Mouse (Mus musculus): Measurements from ENCODE around the gene Pmfbp1. TPM values are rescaled to one million over a fixed set of nuclear protein-coding genes. Genes with fewer than 3 reads are reported as not detected.

Pmfbp1 gene
- total and polyA plus RNA-seq, 2 experiments from 2014 or later = 1.2 to 2.2 TPM

- Histone ChIP-seq H3K9me3 (ENCODE audit: low read length) (no peaks in the 10 kb centered on the region), H3K4me3 (ENCODE audit: low read depth, low read length) (no peak overlapping the region), H3K9ac (replicated peaks; ENCODE audit: low read length, poor library complexity, severe bottlenecking) (no peak overlapping the region), H3K27ac (ENCODE audit: low read depth, low read length) (no peak overlapping the region), H3K4me1 (ENCODE audit: insufficient read depth, low read length) (no peaks in the 10 kb centered on the region), H3K36me3 (ENCODE audit: insufficient read depth, low read length) (no peaks in the 10 kb centered on the region), H3K27me3 (ENCODE audit: insufficient read depth, low read length) (no peaks in the 10 kb centered on the region), H3K4me2 (ENCODE audit: low read depth, low read length, poor library complexity, severe bottlenecking) (no peak overlapping the region)
- no peak for TF ChIP-seq CTCF (IDR thresholded peaks at IDR 0.05)
- WGBS = 80% methylated on average over 11 of the region's 11 CpGs
- ATAC-seq (ENCODE audit: low FRiP score) (no peak), DNase-seq (ENCODE audit: low spot score) (no peak)
Observed at GRCm38 (mm10) chr8:109484741-109485140, 9.1 kb upstream of the Pmfbp1 start.

GRCm38 (mm10) chr8:109485530-109485929 lies 8.3 kb upstream of the Pmfbp1 start:
- H3K27ac ChIP-seq (ENCODE audit: low read depth, low read length) = no peak overlapping the region
- ATAC-seq (ENCODE audit: low FRiP score) = no peak

GRCm38 (mm10) chr8:109492785-109493184 lies 1.0 kb upstream of the Pmfbp1 start:
- Histone ChIP-seq H3K36me3 (ENCODE audit: insufficient read depth, low read length) (no peaks in the 10 kb centered on the region), H3K9ac (replicated peaks; ENCODE audit: low read length, poor library complexity, severe bottlenecking) (no peak overlapping the region), H3K4me1 (ENCODE audit: insufficient read depth, low read length) (no peaks in the 10 kb centered on the region), H3K9me3 (ENCODE audit: low read length) (no peaks in the 10 kb centered on the region), H3K4me2 (ENCODE audit: low read depth, low read length, poor library complexity, severe bottlenecking) (no peak overlapping the region), H3K27me3 (ENCODE audit: insufficient read depth, low read length) (no peaks in the 10 kb centered on the region), H3K27ac (ENCODE audit: low read depth, low read length) (no peak overlapping the region), H3K4me3 (ENCODE audit: low read depth, low read length) (no peak overlapping the region)
- no peak for DNase-seq (ENCODE audit: low spot score)
- no peak for TF ChIP-seq CTCF (IDR thresholded peaks at IDR 0.05)
- ATAC-seq (ENCODE audit: low FRiP score) = no peak
- 91% methylated on average over 6 of the region's 6 CpGs for WGBS

More at GRCm38 (mm10) chr8:109485530-109485929, 8.3 kb upstream of the Pmfbp1 start:
- Histone ChIP-seq H3K4me3 (ENCODE audit: low read depth, low read length) (no peak overlapping the region), H3K4me1 (ENCODE audit: insufficient read depth, low read length) (no peaks in the 10 kb centered on the region), H3K9ac (replicated peaks; ENCODE audit: low read length, poor library complexity, severe bottlenecking) (no peak overlapping the region), H3K36me3 (ENCODE audit: insufficient read depth, low read length) (no peaks in the 10 kb centered on the region), H3K9me3 (ENCODE audit: low read length) (no peaks in the 10 kb centered on the region), H3K27me3 (ENCODE audit: insufficient read depth, low read length) (no peaks in the 10 kb centered on the region), H3K4me2 (ENCODE audit: low read depth, low read length, poor library complexity, severe bottlenecking) (no peak overlapping the region)
- DNase-seq (ENCODE audit: low spot score) = no peak
- WGBS = 41% methylated on average over 6 of the region's 6 CpGs
- TF ChIP-seq CTCF (IDR thresholded peaks at IDR 0.05) = no peak

- Histone ChIP-seq H3K9ac (replicated peaks; ENCODE audit: low read length, poor library complexity, severe bottlenecking) (no peak overlapping the region), H3K36me3 (ENCODE audit: insufficient read depth, low read length) (no peaks in the 10 kb centered on the region), H3K27me3 (ENCODE audit: insufficient read depth, low read length) (no peaks in the 10 kb centered on the region), H3K4me1 (ENCODE audit: insufficient read depth, low read length) (no peaks in the 10 kb centered on the region), H3K9me3 (ENCODE audit: low read length) (no peaks in the 10 kb centered on the region), H3K27ac (ENCODE audit: low read depth, low read length) (no peak overlapping the region), H3K4me2 (ENCODE audit: low read depth, low read length, poor library complexity, severe bottlenecking) (no peak overlapping the region), H3K4me3 (ENCODE audit: low read depth, low read length) (no peak overlapping the region)
- DNase-seq (ENCODE audit: low spot score) (no peak), ATAC-seq (ENCODE audit: low FRiP score) (no peak)
- no peak for TF ChIP-seq CTCF (IDR thresholded peaks at IDR 0.05)
- 68% methylated on average over 2 of the region's 2 CpGs for whole genome bisulfite sequencing
Observed at GRCm38 (mm10) chr8:109494601-109495000, 774 bp downstream of the Pmfbp1 start.

GRCm38 (mm10) chr8:109497431-109497830 lies 3.6 kb downstream of the Pmfbp1 start:
- Histone ChIP-seq H3K27me3 (ENCODE audit: insufficient read depth, low read length) (no peaks in the 10 kb centered on the region), H3K4me1 (ENCODE audit: insufficient read depth, low read length) (no peaks in the 10 kb centered on the region), H3K4me2 (ENCODE audit: low read depth, low read length, poor library complexity, severe bottlenecking) (no peak overlapping the region), H3K36me3 (ENCODE audit: insufficient read depth, low read length) (no peaks in the 10 kb centered on the region), H3K9ac (replicated peaks; ENCODE audit: low read length, poor library complexity, severe bottlenecking) (no peak overlapping the region), H3K4me3 (ENCODE audit: low read depth, low read length) (no peak overlapping the region), H3K27ac (ENCODE audit: low read depth, low read length) (no peak overlapping the region), H3K9me3 (ENCODE audit: low read length) (no peaks in the 10 kb centered on the region)
- DNase-seq (ENCODE audit: low spot score) (no peak), ATAC-seq (ENCODE audit: low FRiP score) (no peak)
- TF ChIP-seq CTCF (IDR thresholded peaks at IDR 0.05) = no peak
- 61% methylated on average over 5 of the region's 5 CpGs for WGBS

GRCm38 (mm10) chr8:109499009-109499717 lies 5.3 kb downstream of the Pmfbp1 start:
- H3K4me3 ChIP-seq (ENCODE audit: low read depth, low read length) = no peak overlapping the region
- no peak overlapping the region for H3K27ac ChIP-seq (ENCODE audit: low read depth, low read length)
- WGBS = 80% methylated on average over 16 of the region's 16 CpGs
- DNase-seq (ENCODE audit: low spot score) = no peak
- no peaks in the 10 kb centered on the region for H3K36me3 ChIP-seq (ENCODE audit: insufficient read depth, low read length)
- H3K9me3 ChIP-seq (ENCODE audit: low read length) = no peaks in the 10 kb centered on the region
- TF ChIP-seq CTCF (IDR thresholded peaks at IDR 0.05) = no peak
- no peaks in the 10 kb centered on the region for H3K27me3 ChIP-seq (ENCODE audit: insufficient read depth, low read length)
- H3K4me2 ChIP-seq (ENCODE audit: low read depth, low read length, poor library complexity, severe bottlenecking) = no peak overlapping the region
- H3K4me1 ChIP-seq (ENCODE audit: insufficient read depth, low read length) = no peaks in the 10 kb centered on the region
- H3K9ac ChIP-seq (replicated peaks; ENCODE audit: low read length, poor library complexity, severe bottlenecking) = no peak overlapping the region
- ATAC-seq (ENCODE audit: low FRiP score) = no peak
